Mouse (Mus musculus) myocyte (in vitro differentiated cells): ENCODE data around the gene Fth1. TPM values are rescaled to one million over a fixed set of nuclear protein-coding genes. Genes with fewer than 3 reads are reported as not detected.
A peak's percentile ranks its signal among the peaks of the same experiment; 100 is the strongest.

ENCODE experiments used
- H3K27me3 ChIP-seq: one replicate; pipeline ENCODE4 v1.6.1; 2011; ENCODE audit not compliant: control insufficient read depth, insufficient read depth, insufficient read length
- H3K36me3 ChIP-seq: one replicate; pipeline ENCODE4 v1.6.1; 2011; ENCODE audit not compliant: control insufficient read depth, insufficient read depth
- H3K4me2 ChIP-seq: one replicate; pipeline ENCODE4 v1.6.1; 2011; ENCODE audit warnings: low read depth, control low read depth
- H3K4me3 ChIP-seq: one replicate; pipeline ENCODE4 v1.5.1; 2011; ENCODE audit warnings: mild to moderate bottlenecking, control low read depth, moderate library complexity
- H3K79me2 ChIP-seq: one replicate; pipeline ENCODE4 v1.6.1; 2011; ENCODE audit not compliant: control insufficient read depth, insufficient read depth
- H3ac ChIP-seq: one replicate; pipeline ENCODE4 v1.6.1; 2011; ENCODE audit not compliant: control insufficient read depth, insufficient read length
- CEBPB ChIP-seq: IDR thresholded peaks from 2 replicates; pipeline ENCODE4 v1.6.1; 2011; ENCODE audit warnings: mild to moderate bottlenecking, moderate library complexity; ENCODE audit not compliant: poor library complexity, insufficient read depth, severe bottlenecking
- E2F4 ChIP-seq: IDR thresholded peaks from one replicate; pipeline ENCODE4 v1.6.1; 2011; ENCODE audit warnings: mild to moderate bottlenecking, control low read depth, moderate library complexity; ENCODE audit not compliant: insufficient read depth
- MAX ChIP-seq: IDR thresholded peaks from one replicate; pipeline ENCODE4 v1.6.1; 2011; ENCODE audit warnings: low read depth, mild to moderate bottlenecking, control low read depth
- MYOD1 ChIP-seq, 3 experiments: IDR thresholded peaks; one replicate each; pipeline ENCODE4 v1.6.1; 2011; ENCODE audit warnings: control low read depth in 2 of 3, low read depth in 2 of 3, mild to moderate bottlenecking in 2 of 3, moderate library complexity in 1 of 3; ENCODE audit not compliant: insufficient read length in 2 of 3, control insufficient read depth in 1 of 3
- MYOG ChIP-seq, 3 experiments: IDR thresholded peaks; one replicate each; pipeline ENCODE4 v1.6.1; 2011; ENCODE audit warnings: control low read depth in 2 of 3, low read depth in 2 of 3, mild to moderate bottlenecking in 2 of 3; ENCODE audit not compliant: insufficient read length in 2 of 3, control insufficient read depth in 1 of 3, insufficient read depth in 1 of 3
- POLR2A ChIP-seq: IDR thresholded peaks from one replicate; pipeline ENCODE4 v1.6.1; 2011; ENCODE audit warnings: low read depth, mild to moderate bottlenecking, control low read depth, moderate library complexity; ENCODE audit not compliant: insufficient read length
- POLR2AphosphoS2 ChIP-seq: IDR thresholded peaks from one replicate; pipeline ENCODE4 v1.6.1; 2011; ENCODE audit warnings: low read depth, control low read depth; ENCODE audit not compliant: insufficient read length
- REST ChIP-seq: IDR thresholded peaks from one replicate; pipeline ENCODE4 v1.6.1; 2011; ENCODE audit warnings: mild to moderate bottlenecking, control low read depth, moderate library complexity; ENCODE audit not compliant: insufficient read depth, insufficient read length
- SRF ChIP-seq: IDR thresholded peaks from one replicate; pipeline ENCODE4 v1.6.1; 2011; ENCODE audit warnings: low read depth; ENCODE audit not compliant: control insufficient read depth, insufficient read length
- TCF12 ChIP-seq: IDR thresholded peaks from one replicate; pipeline ENCODE4 v1.6.1; 2011; ENCODE audit warnings: mild to moderate bottlenecking, control low read depth; ENCODE audit not compliant: poor library complexity, insufficient read depth, severe bottlenecking
- TCF3 ChIP-seq: IDR thresholded peaks from one replicate; pipeline ENCODE4 v1.6.1; 2011; ENCODE audit warnings: low read depth, control low read depth; ENCODE audit not compliant: insufficient read length
- USF1 ChIP-seq: IDR thresholded peaks from one replicate; pipeline ENCODE4 v1.6.1; 2011; ENCODE audit warnings: low read depth, mild to moderate bottlenecking, control low read depth, moderate library complexity
- polyA plus RNA-seq: library from polyadenylated mRNA; unstranded; fragments of >200 nt; fragmentation: generic; extraction: Trizol; gene quantifications from one replicate; pipeline ENCODE4 v1.2.1, GENCODE M21; 2012; ENCODE audit warnings: missing spikeins

Gene Fth1
- polyA plus RNA-seq, 1 experiment, result 6,603 TPM

DNA sequence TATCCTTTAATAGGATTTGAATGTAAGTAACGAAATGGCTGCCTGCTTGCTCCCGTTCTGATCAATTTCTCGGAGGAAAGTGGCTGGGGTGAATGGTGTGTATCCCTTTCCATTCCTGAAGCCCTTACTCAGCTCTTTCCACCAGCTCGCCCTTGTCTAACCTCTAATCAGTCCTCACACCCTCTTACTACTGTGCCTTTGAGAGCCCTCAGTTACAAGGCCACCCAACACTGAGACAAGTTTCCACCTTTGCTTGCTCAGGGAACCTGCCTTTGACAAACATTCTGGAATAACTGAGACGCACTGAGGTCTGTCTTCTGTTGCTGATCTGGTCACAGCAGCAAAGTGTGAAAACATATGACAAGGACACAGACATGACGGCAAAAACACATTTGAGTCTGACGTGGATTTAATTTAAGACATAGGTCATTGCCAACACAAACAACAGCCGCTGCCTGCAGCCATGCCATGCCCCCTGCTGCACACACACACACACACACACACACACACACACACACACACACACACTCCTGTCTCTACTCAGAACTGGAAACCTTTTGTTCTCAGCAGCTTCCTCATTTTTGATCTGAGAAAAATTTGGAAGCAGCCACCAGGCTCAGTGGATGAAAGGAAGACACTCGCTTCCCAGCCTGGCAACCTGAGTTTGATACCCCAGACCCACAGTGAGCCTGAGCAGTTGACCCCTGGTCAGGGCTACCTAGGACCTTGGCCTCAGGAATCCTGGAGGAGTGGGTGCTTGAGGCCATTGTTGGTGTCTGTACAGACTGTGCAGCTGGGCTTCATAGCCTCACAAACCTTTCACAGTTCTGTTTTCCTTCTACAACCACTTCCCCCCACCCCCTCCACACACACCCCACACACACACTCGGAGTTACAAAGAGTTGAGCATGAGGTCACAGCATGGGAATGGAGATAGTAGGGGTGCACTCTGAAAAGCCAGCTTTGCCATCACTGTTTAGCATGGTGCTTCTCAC is 37.6 kb upstream of the Fth1 start:
- H3K36me3 ChIP-seq, result no peaks in the 10 kb centered on the region
- no peak overlapping the region for H3K4me2 ChIP-seq
- H3ac ChIP-seq, result no peak overlapping the region
- no peaks in the 10 kb centered on the region for H3K79me2 ChIP-seq
- TF ChIP-seq POLR2A (no peak), CEBPB (no peak), SRF (no peak), MYOD1 (IDR thresholded peaks at IDR 0.05; ENCODE audit: control insufficient read depth in 1 of 3, insufficient read length in 2 of 3, low read depth in 2 of 3) (peak in 1 of 3 experiments; percentile 18)
- H3K27me3 ChIP-seq, result no peaks in the 10 kb centered on the region
- no peak overlapping the region for H3K4me3 ChIP-seq

GRCm38 (mm10) chr19:9945800-9946564 is 34.4 kb upstream of the Fth1 start:
- Histone ChIP-seq H3K27me3 (no peaks in the 10 kb centered on the region), H3K79me2 (no peaks in the 10 kb centered on the region), H3ac (no peak overlapping the region), H3K36me3 (no peaks in the 10 kb centered on the region), H3K4me2 (peak overlapping the region; percentile 59), H3K4me3 (no peak overlapping the region)
- 0 out of 2 replicates have a peak, but pooled peaks have one; percentile 9 for TF ChIP-seq CEBPB
- no peak for TF ChIP-seq MYOG (IDR thresholded peaks at IDR 0.05; ENCODE audit: control insufficient read depth in 1 of 3, insufficient read depth in 1 of 3, insufficient read length in 2 of 3, low read depth in 2 of 3)

GRCm38 (mm10) chr19:9946986-9947385 is 33.4 kb upstream of the Fth1 start:
- H3K4me2 ChIP-seq, result no peak overlapping the region
- TF ChIP-seq MYOD1 (IDR thresholded peaks at IDR 0.05; ENCODE audit: control insufficient read depth in 1 of 3, insufficient read length in 2 of 3, low read depth in 2 of 3) (no peak), CEBPB (no peak)
- H3K79me2 ChIP-seq, result no peaks in the 10 kb centered on the region
- no peak overlapping the region for H3K4me3 ChIP-seq
- H3K27me3 ChIP-seq, result no peaks in the 10 kb centered on the region
- no peak overlapping the region for H3ac ChIP-seq
- no peaks in the 10 kb centered on the region for H3K36me3 ChIP-seq

GRCm38 (mm10) chr19:9952390-9952789 is 28.0 kb upstream of the Fth1 start:
- no peaks in the 10 kb centered on the region for H3K27me3 ChIP-seq
- no peak for TF ChIP-seq REST
- no peak for TF ChIP-seq E2F4
- no peak for TF ChIP-seq MYOD1 (IDR thresholded peaks at IDR 0.05; ENCODE audit: control insufficient read depth in 1 of 3, insufficient read length in 2 of 3, low read depth in 2 of 3)
- no peak for TF ChIP-seq USF1
- no peak for TF ChIP-seq POLR2AphosphoS2
- TF ChIP-seq CEBPB, result no peak
- no peak overlapping the region for H3K4me3 ChIP-seq
- no peak overlapping the region for H3K4me2 ChIP-seq
- no peak overlapping the region for H3ac ChIP-seq
- H3K36me3 ChIP-seq, result no peaks in the 10 kb centered on the region
- H3K79me2 ChIP-seq, result no peaks in the 10 kb centered on the region

DNA sequence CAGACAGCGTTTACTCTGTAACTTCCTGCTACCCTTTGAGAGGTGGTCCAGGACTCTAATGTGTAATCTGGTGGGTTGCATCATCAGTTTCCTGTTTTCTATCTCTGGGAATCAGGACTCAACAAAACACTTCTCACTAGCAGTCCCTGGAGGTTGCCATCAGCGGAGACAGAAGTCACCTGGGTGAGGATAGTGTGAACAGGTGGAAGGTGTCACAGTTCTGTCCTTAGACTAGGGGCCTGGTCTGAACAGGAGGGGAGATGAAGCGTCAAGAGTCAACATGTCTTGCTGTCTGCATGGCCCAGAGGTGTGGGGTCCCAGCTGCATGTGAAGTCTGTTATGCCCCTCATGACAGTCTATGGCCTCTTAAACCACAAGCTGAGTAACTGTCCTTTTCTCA is 27.5 kb upstream of the Fth1 start:
- H3K79me2 ChIP-seq, result no peaks in the 10 kb centered on the region
- H3K36me3 ChIP-seq, result no peaks in the 10 kb centered on the region
- no peaks in the 10 kb centered on the region for H3K27me3 ChIP-seq
- no peak for TF ChIP-seq TCF3
- no peak for TF ChIP-seq TCF12
- TF ChIP-seq E2F4, result no peak
- no peak for TF ChIP-seq REST
- no peak for TF ChIP-seq MYOG (IDR thresholded peaks at IDR 0.05; ENCODE audit: control insufficient read depth in 1 of 3, insufficient read depth in 1 of 3, insufficient read length in 2 of 3, low read depth in 2 of 3)
- TF ChIP-seq USF1, result no peak
- TF ChIP-seq CEBPB, result no peak
- no peak for TF ChIP-seq MYOD1 (IDR thresholded peaks at IDR 0.05; ENCODE audit: control insufficient read depth in 1 of 3, insufficient read length in 2 of 3, low read depth in 2 of 3)
- TF ChIP-seq POLR2AphosphoS2, result no peak
- no peak for TF ChIP-seq POLR2A
- TF ChIP-seq SRF, result no peak
- TF ChIP-seq MAX, result no peak
- no peak overlapping the region for H3K4me2 ChIP-seq
- no peak overlapping the region for H3ac ChIP-seq
- no peak overlapping the region for H3K4me3 ChIP-seq
